Mouse (Mus musculus) heart, postnatal 10 days (tissue): ENCODE data around the gene 5730480H06Rik. TPM values are rescaled to one million over a fixed set of nuclear protein-coding genes. Genes with fewer than 3 reads are reported as not detected.

Experiments
- DNase-seq, 2 experiments: peaks; one replicate each; pipeline ENCODE4 v3.0.0; 2021
- intact Hi-C: fragments of 180-260 bp; cut with DNase I; formaldehyde crosslinking; loops from one replicate; pipeline ENCODE4 v1.15.1; 2025
- total RNA-seq, 2 experiments: library from RNA; stranded (reverse); gene quantifications; 2 replicates each; pipeline ENCODE4 v1.2.3; 2021

5730480H06Rik gene
- total RNA-seq, 2 experiments from 2014 or later = 9.8 to 11.2 TPM

DNA sequence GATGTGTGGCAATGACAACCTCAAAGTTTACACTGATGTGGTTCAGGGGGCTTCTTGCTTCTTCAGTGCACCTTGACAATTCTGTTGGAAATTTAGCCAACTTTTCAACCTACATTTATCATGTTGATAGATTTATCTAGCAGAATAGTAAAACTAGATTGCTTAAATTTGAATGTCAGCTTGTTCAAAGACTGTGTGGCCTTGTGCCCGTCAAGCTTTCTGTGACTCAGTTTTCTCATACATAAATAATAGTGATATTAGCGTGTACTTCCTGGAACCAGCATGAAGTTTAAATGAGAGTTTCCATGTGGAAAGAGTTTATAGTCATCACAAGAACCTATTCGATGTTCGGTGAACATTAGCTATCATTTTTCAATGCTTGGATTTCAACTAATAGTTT lies 84.5 kb downstream of the 5730480H06Rik start:
- intact Hi-C loops = no loop called here
- DNase-seq = no peak

- DNase-seq = no peak
- intact Hi-C loops = no loop called here
These were observed 92.0 kb downstream of the 5730480H06Rik start for GRCm38 (mm10) chr5:48419741-48420140.

DNA sequence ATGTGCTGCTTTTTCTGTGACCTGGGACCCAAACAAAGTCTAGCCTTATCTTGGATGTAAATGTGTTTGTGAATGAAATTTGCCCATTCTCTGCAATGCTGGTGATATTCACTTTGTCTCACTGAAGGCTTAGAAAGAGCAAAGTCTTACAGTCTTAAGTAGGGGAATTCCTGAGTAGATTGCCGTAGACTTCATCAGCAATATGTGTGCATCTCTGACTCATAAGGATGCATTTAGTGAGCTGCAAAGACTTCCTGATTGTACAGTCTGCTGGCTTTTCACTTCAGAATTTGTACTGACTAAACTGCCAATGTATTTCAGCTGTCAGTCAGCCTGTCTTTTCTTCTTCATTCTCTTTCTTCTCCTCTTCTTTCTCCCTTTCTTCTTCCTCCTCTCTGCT lies 94.2 kb downstream of the 5730480H06Rik start:
- no peak for DNase-seq
- intact Hi-C loops = no loop called here

DNA sequence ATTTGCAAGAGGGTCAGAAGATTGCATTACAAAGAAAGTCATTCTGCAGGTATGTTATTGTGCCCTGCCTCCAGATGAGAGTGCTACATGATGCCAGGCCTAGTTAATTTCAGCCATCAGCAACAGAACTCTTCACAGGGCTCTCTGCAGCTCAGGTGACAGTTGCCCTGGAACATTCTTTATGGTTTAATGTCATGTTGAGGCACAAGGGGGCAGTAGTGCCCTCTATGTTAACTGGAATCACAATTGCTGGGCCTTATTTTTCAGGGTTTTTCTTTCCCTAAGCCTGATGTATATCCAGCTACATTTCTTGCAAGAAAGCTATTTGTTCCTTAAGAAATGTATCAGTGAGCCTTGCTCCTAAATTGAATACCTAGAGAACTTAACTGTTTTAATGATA lies 102.7 kb downstream of the 5730480H06Rik start:
- intact Hi-C loops = loop anchor here (5.0 kb wide), 1 partner anchor 307 kb away; no protein-coding TSS in a partner anchor
- peak; percentile 30 to 46 for DNase-seq

- intact Hi-C loops = no loop called here
- DNase-seq = no peak
These were observed 121.1 kb downstream of the 5730480H06Rik start for GRCm38 (mm10) chr5:48448888-48449287.

- intact Hi-C loops = no loop called here
- no peak for DNase-seq
These were observed 132.5 kb downstream of the 5730480H06Rik start for GRCm38 (mm10) chr5:48460221-48460620.
